Mouse (Mus musculus) testis, adult 2 months (tissue): ENCODE data around the gene Chml. TPM values are rescaled to one million over a fixed set of nuclear protein-coding genes. Genes with fewer than 3 reads are reported as not detected.

Source experiments
- H3K27ac ChIP-seq: fragments of 200-500 bp; 2 replicates; pipeline ENCODE4 v1.5.1; 2012; ENCODE audit warnings: low read depth, low read length; ENCODE audit not compliant: control insufficient read depth, insufficient read depth
- H3K27me3 ChIP-seq: fragments of 200-500 bp; 2 replicates; pipeline ENCODE4 v1.6.1; 2012; ENCODE audit warnings: mild to moderate bottlenecking, low read length, moderate library complexity; ENCODE audit not compliant: control insufficient read depth, insufficient read depth
- H3K36me3 ChIP-seq: fragments of 200-500 bp; 2 replicates; pipeline ENCODE4 v1.6.1; 2012; ENCODE audit warnings: mild to moderate bottlenecking, low read length; ENCODE audit not compliant: control insufficient read depth, insufficient read depth
- H3K4me1 ChIP-seq: fragments of 200-500 bp; 2 replicates; pipeline ENCODE4 v1.6.1; 2012; ENCODE audit warnings: low read length; ENCODE audit not compliant: control insufficient read depth, insufficient read depth
- H3K4me3 ChIP-seq: fragments of 200-500 bp; 2 replicates; pipeline ENCODE4 v1.5.1; 2012; ENCODE audit warnings: low read depth, mild to moderate bottlenecking, low read length, moderate library complexity, mixed read lengths; ENCODE audit not compliant: control insufficient read depth
- CTCF ChIP-seq: fragments of 200-500 bp; IDR thresholded peaks from 2 replicates; pipeline ENCODE4 v1.5.1; 2012; ENCODE audit warnings: low read depth, mild to moderate bottlenecking, inconsistent platforms, low read length, moderate library complexity; ENCODE audit not compliant: control insufficient read depth, insufficient read depth, insufficient replicate concordance
- POLR2A ChIP-seq: fragments of 200-500 bp; IDR thresholded peaks from 2 replicates; pipeline ENCODE4 v1.6.1; 2012; ENCODE audit warnings: low read depth, mild to moderate bottlenecking, inconsistent platforms, low read length, moderate library complexity; ENCODE audit not compliant: control insufficient read depth
- polyA plus RNA-seq: library from polyadenylated mRNA; depleted of rRNA; stranded (reverse); fragments of >200 nt; gene quantifications from 2 replicates; pipeline ENCODE4 v1.2.3, GENCODE M21; 2012; rRNA removed

The Chml gene
- polyA plus RNA-seq, 1 experiment = 4.0 TPM

DNA sequence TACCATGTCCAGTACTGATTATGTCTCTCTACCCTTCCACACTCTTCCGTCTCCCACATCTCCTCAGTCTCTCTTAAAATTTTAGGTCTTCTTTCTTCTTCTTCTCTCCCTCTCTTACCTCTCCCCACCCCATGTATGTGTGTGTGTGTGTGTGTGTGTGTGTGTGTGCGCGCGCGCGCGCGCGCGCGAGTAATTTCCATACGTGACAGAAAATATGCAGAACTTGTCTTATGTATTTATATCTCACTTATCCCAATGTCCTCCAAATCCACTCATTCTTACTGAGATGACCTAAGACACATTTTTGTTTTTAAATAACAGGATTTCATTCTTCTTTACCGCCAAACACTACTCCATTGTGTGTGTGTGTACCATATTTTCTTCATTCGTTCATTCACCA is 60.2 kb downstream of the Chml start:
- Histone ChIP-seq H3K27me3 (no peaks in the 10 kb centered on the region), H3K4me1 (no peaks in the 10 kb centered on the region), H3K4me3 (no peak overlapping the region), H3K27ac (no peak overlapping the region), H3K36me3 (no peaks in the 10 kb centered on the region)
- no peak for TF ChIP-seq CTCF
- no peak for TF ChIP-seq POLR2A

Other genes with a start within 250 kb of the Chml start
- gene Rgs7, start 200.4 kb downstream of the Chml start, polyA plus RNA-seq = 0.06 and 0.15 TPM in 2 replicates
- gene Kmo, start 72.5 kb downstream of the Chml start, polyA plus RNA-seq = 0.72 and 1.0 TPM in 2 replicates
- 22.6 and 24.0 TPM in 2 replicates for gene Fh1, start 67.3 kb downstream of the Chml start, polyA plus RNA-seq
- gene Opn3, start 125 bp downstream of the Chml start, polyA plus RNA-seq = 13.0 and 14.7 TPM in 2 replicates
- 72.6 and 76.1 TPM in 2 replicates for gene Wdr64, start 5.7 kb upstream of the Chml start, polyA plus RNA-seq
- gene Exo1, start 187.7 kb upstream of the Chml start, polyA plus RNA-seq = 1.9 and 3.3 TPM in 2 replicates
- 0.08 and 0.21 TPM in 2 replicates for gene Gm38100, start 227.4 kb upstream of the Chml start, polyA plus RNA-seq